Mouse (Mus musculus): ENCODE measurements around the gene D5Ertd579e.

GRCm38 (mm10) chr5:36669021-36670008 lies 26.5 kb downstream of the D5Ertd579e start:
- TF ChIP-seq CTCF (IDR thresholded peaks at IDR 0.05; ENCODE audit: insufficient read depth, low read depth, low read length) (no peak), POLR2A (IDR thresholded peaks at IDR 0.05; ENCODE audit: insufficient read depth, low read depth, low read length) (no peak)
